In genomic region chr6:129186457-129187199, GRCm38 (mm10) we compare ENCODE assay signal across 26 mouse cellular contexts. TPM values are rescaled to one million over a fixed set of nuclear protein-coding genes. Genes with fewer than 3 reads are reported as not detected.
DNase-seq lines count a peak whose midpoint lies in the region; ATAC-seq and TF ChIP-seq lines count a peak whose summit lies in the region.
"Had no signal": no experiment of that assay in that cellular context is flagged by ENCODE, and none has a peak within 500 bp of the region (broad histone marks: within the 10 kb centered on the region; RNA-seq: fewer than 3 reads in every experiment).

No protein-coding gene starts in this region.

- DNase-seq in liver, adult 2 months (ENCODE audit: extremely low read depth, low read depth, low spot score): peak; percentile 81
- no peak for DNase-seq in liver
- peak; percentile 46 for DNase-seq in 416B (ENCODE audit: low read depth)
- DNase-seq in forebrain, postnatal 0 days: no peak
- DNase-seq in left cerebral cortex, adult 11 months (ENCODE audit: low spot score): no peak
- no peak for DNase-seq in yolk sac, embryonic 10.5 days (ENCODE audit: low spot score)
- DNase-seq: adrenal gland, adult 2 months; adrenal gland, postnatal 36 days; cerebellum, adult 2 months; cerebellum, postnatal 14 days; gastrocnemius, postnatal 36 days; heart, postnatal 14 days; kidney, postnatal 14 days; layer of hippocampus, adult 9-11 months; lung, postnatal 4 days; thymus, postnatal 25 days had no signal

- peak; percentile 25 for ATAC-seq in CD4-positive, CD25-positive, alpha-beta regulatory T cell, adult 4 months
- no peak for ATAC-seq in forebrain, postnatal 0 days
- ATAC-seq: hindbrain, postnatal 0 days; intestine, embryonic 16.5 days; midbrain, embryonic 13.5 days had no signal

- no peak overlapping the region for H3K4me3 ChIP-seq in liver, adult 2 months (ENCODE audit: insufficient read depth, low read depth, low read length)
- no peak overlapping the region for H3K4me3 ChIP-seq in embryonic fibroblast, embryonic 13.5 days (ENCODE audit: insufficient read depth, low read length)
- no peak overlapping the region for H3K4me3 ChIP-seq in forebrain, postnatal 0 days (ENCODE audit: low read depth, low read length)
- H3K4me3 ChIP-seq: forebrain, embryonic 12.5 days; limb, embryonic 13.5 days; liver, embryonic 15.5 days; midbrain, embryonic 13.5 days had no signal

- H3K4me1 ChIP-seq in liver, adult 2 months (ENCODE audit: control insufficient read depth, insufficient read depth, low read length): peaks cover 6% of the 10 kb centered on the region; the same call in 1 of the 2 replicates
- 0 out of 2 replicates have a peak, but pooled peaks cover 2% of the 10 kb centered on the region for H3K4me1 ChIP-seq in embryonic fibroblast, embryonic 13.5 days (ENCODE audit: control insufficient read depth, insufficient read depth, low read length)
- no peaks in the 10 kb centered on the region for H3K4me1 ChIP-seq in forebrain, postnatal 0 days (ENCODE audit: insufficient read depth)
- H3K4me1 ChIP-seq: liver, embryonic 15.5 days had no signal

- peaks cover 47% of the 10 kb centered on the region for H3K36me3 ChIP-seq in liver, adult 2 months (ENCODE audit: control insufficient read depth, insufficient read depth, low read length)
- no peaks in the 10 kb centered on the region for H3K36me3 ChIP-seq in forebrain, postnatal 0 days (ENCODE audit: insufficient read depth)
- H3K36me3 ChIP-seq: forebrain, embryonic 12.5 days had no signal

- WGBS in liver, adult 2 months: 36% methylated on average over 5 of the region's 5 CpGs
- WGBS in forebrain, postnatal 0 days: 95% methylated on average over 5 of the region's 5 CpGs

- peak overlapping the region; percentile 6; the same call in 1 of the 2 replicates for H3K9ac ChIP-seq in liver, adult 2 months (ENCODE audit: low read depth, low read length)
- no peak overlapping the region for H3K9ac ChIP-seq in forebrain, postnatal 0 days
- H3K9ac ChIP-seq: forebrain, embryonic 12.5 days; limb, embryonic 13.5 days; liver, embryonic 15.5 days; midbrain, embryonic 13.5 days had no signal

- peaks cover 6% of the 10 kb centered on the region for H3K79me2 ChIP-seq in liver, adult 2 months (ENCODE audit: control insufficient read depth, insufficient read depth, low read length)

- no peaks in the 10 kb centered on the region for H3K27me3 ChIP-seq in liver, adult 2 months (ENCODE audit: control insufficient read depth, insufficient read depth, low read length)
- H3K27me3 ChIP-seq in forebrain, postnatal 0 days (ENCODE audit: insufficient read depth, low read length): no peaks in the 10 kb centered on the region
- H3K27me3 ChIP-seq: forebrain, embryonic 12.5 days; limb, embryonic 13.5 days; liver, embryonic 15.5 days; midbrain, embryonic 13.5 days had no signal

- no peak overlapping the region for H3K4me2 ChIP-seq in forebrain, postnatal 0 days (ENCODE audit: low read depth)
- H3K4me2 ChIP-seq: forebrain, embryonic 12.5 days; limb, embryonic 13.5 days; liver, embryonic 15.5 days; midbrain, embryonic 13.5 days had no signal

- peak overlapping the region; percentile 25; the same call in 1 of the 2 replicates for H3K27ac ChIP-seq in liver, adult 2 months (replicated peaks; ENCODE audit: insufficient read depth, low read depth, low read length)
- H3K27ac ChIP-seq in embryonic fibroblast, embryonic 13.5 days (ENCODE audit: insufficient read depth, low read length): peak overlapping the region; percentile 87; the same call in 1 of the 2 replicates
- no peak overlapping the region for H3K27ac ChIP-seq in forebrain, postnatal 0 days (ENCODE audit: low read depth, low read length)
- H3K27ac ChIP-seq: forebrain, embryonic 12.5 days; hindbrain, postnatal 0 days; limb, embryonic 13.5 days; liver, embryonic 15.5 days; midbrain, embryonic 13.5 days had no signal

- TF ChIP-seq CTCF in liver, adult 2 months (IDR thresholded peaks at IDR 0.05; ENCODE audit: low read depth, low read length): no peak
- no peak for TF ChIP-seq CTCF in embryonic fibroblast, embryonic 13.5 days (IDR thresholded peaks at IDR 0.05; ENCODE audit: borderline replicate concordance, insufficient read depth, low read length)
- TF ChIP-seq CTCF in forebrain, postnatal 0 days (IDR thresholded peaks at IDR 0.05; ENCODE audit: low read depth): no peak

- no peak for TF ChIP-seq POLR2A in liver, adult 2 months (IDR thresholded peaks at IDR 0.05; ENCODE audit: extremely low read depth, insufficient read depth, low read length)
- no peak for TF ChIP-seq POLR2A in embryonic fibroblast, embryonic 13.5 days (IDR thresholded peaks at IDR 0.05; ENCODE audit: low read depth, low read length)

- H3K9me3 ChIP-seq in forebrain, postnatal 0 days (ENCODE audit: low read length): no peaks in the 10 kb centered on the region
- H3K9me3 ChIP-seq: forebrain, embryonic 12.5 days; limb, embryonic 13.5 days; liver, embryonic 15.5 days; midbrain, embryonic 13.5 days had no signal

RNA-seq across cellular contexts. Expression of gene Clec2d, which starts 6.2 kb away (rescaled TPM):
- total RNA-seq in liver, adult 2 months (2014; rRNA removed): 521 and 532 TPM in 2 replicates
- 124 and 141 TPM in 2 replicates for polyA plus RNA-seq in liver, adult 2 months (2012; rRNA removed)
- polyA plus RNA-seq in CD4-positive, CD25-positive, alpha-beta regulatory T cell, adult 4 months (2017; shearing (Covaris generic)): 10 to 100 TPM in 1 of 2 experiments, 1 to 10 TPM in 1; 7.8 to 11.7 TPM
- polyA plus RNA-seq in embryonic fibroblast, embryonic 13.5 days (2011; ENCODE audit: insufficient read length, low read depth, missing spikeins): 45.1 and 55.3 TPM in 2 replicates
- 6.2 and 9.7 TPM in 2 replicates for total RNA-seq in forebrain, postnatal 0 days (2014; rRNA removed)
- not detected in 2 replicates for polyA plus RNA-seq in forebrain, postnatal 0 days (2015; fragmentation: Nextera tagmentation; extraction: Ambion mirVana)
- polyA plus RNA-seq: forebrain, embryonic 12.5 days; hindbrain, embryonic 11.5 days; hindbrain, postnatal 0 days; limb, embryonic 13.5 days; neural tube, embryonic 14.5 days had no signal

Comparison
In these comparisons a context has a peak if more than half of its experiments do, and no peak if none do; other contexts are left out.
1. DNase-seq: peak in liver, adult 2 months (single experiment) and 416B (single experiment); none in liver (single experiment), forebrain, postnatal 0 days (single experiment), left cerebral cortex, adult 11 months (single experiment) and yolk sac, embryonic 10.5 days (single experiment).